Mouse (Mus musculus): Measurements from ENCODE around the gene Nprl2. TPM values are rescaled to one million over a fixed set of nuclear protein-coding genes. Genes with fewer than 3 reads are reported as not detected.
"Not testable (repeated sequence)": the region's sequence is repeated elsewhere in the genome, so short reads cannot be mapped to it uniquely, and the experiment has no call there.

The Nprl2 gene
- polyA plus RNA-seq, 2 experiments, result 37.6 to 52.7 TPM

- Histone ChIP-seq H3K27me3 (ENCODE audit: control insufficient read depth, insufficient read depth, low read length) (no peaks in the 10 kb centered on the region), H3K36me3 (ENCODE audit: control insufficient read depth, insufficient read depth, low read length) (peaks cover 43% of the 10 kb centered on the region), H3K4me3 (replicated peaks; ENCODE audit: low read length) (peak overlapping the region; percentile 75), H3K9me3 (ENCODE audit: control insufficient read depth, low read length) (no peaks in the 10 kb centered on the region), H3K4me1 (ENCODE audit: control insufficient read depth, insufficient read depth, low read length) (peaks cover 27% of the 10 kb centered on the region), H3K27ac (replicated peaks; ENCODE audit: low read depth, low read length) (peak overlapping the region; percentile 75; the same call in 1 of the 2 replicates), H3K9ac (ENCODE audit: low read depth, low read length, severe bottlenecking) (peak overlapping the region; percentile 78), H3K4me2 (replicated peaks; ENCODE audit: low read depth, low read length, severe bottlenecking) (peak overlapping the region; percentile 93)
- ATAC-seq (ENCODE audit: low FRiP score, low read depth) (no peak), DNase-seq (ENCODE audit: low spot score) (no peak)
- 31% methylated on average over 13 of the region's 13 CpGs for WGBS
- TF ChIP-seq POLR2A (IDR thresholded peaks at IDR 0.05; ENCODE audit: borderline replicate concordance, extremely low read depth, insufficient read depth, insufficient read length), result no peak
Observed at GRCm38 (mm10) chr9:107570016-107570415, 28.0 kb downstream of the Nprl2 start.

DNA sequence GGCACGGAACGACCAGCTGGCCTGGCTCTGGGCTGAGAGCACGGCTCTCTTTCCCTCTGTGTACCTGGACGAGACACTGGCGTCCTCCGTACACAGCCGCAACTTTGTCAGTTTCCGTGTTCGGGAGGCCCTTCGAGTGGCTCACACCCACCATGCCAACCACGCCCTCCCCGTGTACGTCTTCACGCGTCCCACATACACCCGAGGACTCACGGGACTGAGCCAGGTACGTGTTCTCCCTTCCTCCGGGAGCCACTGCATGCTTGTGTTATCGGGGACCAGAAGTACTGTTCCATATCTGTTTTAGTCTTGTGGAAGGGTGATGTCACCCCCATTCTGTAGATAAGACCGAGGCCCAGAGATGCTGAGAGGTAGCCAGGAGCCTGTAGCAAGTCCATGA lies 28.8 kb downstream of the Nprl2 start:
- Histone ChIP-seq H3K27ac (replicated peaks; ENCODE audit: low read depth, low read length) (no peak overlapping the region), H3K4me2 (replicated peaks; ENCODE audit: low read depth, low read length, severe bottlenecking) (peak overlapping the region; percentile 93), H3K9ac (ENCODE audit: low read depth, low read length, severe bottlenecking) (no peak overlapping the region; the same call in 1 of the 2 replicates), H3K9me3 (ENCODE audit: control insufficient read depth, low read length) (no peaks in the 10 kb centered on the region), H3K36me3 (ENCODE audit: control insufficient read depth, insufficient read depth, low read length) (peaks cover 37% of the 10 kb centered on the region), H3K4me1 (ENCODE audit: control insufficient read depth, insufficient read depth, low read length) (peaks cover 27% of the 10 kb centered on the region), H3K4me3 (replicated peaks; ENCODE audit: low read length) (peak overlapping the region; percentile 75), H3K27me3 (ENCODE audit: control insufficient read depth, insufficient read depth, low read length) (no peaks in the 10 kb centered on the region)
- DNase-seq (ENCODE audit: low spot score) (no peak), ATAC-seq (ENCODE audit: low FRiP score, low read depth) (no peak)
- TF ChIP-seq POLR2A (IDR thresholded peaks at IDR 0.05; ENCODE audit: borderline replicate concordance, extremely low read depth, insufficient read depth, insufficient read length), result no peak
- WGBS, result 91% methylated on average over 21 of the region's 21 CpGs

DNA sequence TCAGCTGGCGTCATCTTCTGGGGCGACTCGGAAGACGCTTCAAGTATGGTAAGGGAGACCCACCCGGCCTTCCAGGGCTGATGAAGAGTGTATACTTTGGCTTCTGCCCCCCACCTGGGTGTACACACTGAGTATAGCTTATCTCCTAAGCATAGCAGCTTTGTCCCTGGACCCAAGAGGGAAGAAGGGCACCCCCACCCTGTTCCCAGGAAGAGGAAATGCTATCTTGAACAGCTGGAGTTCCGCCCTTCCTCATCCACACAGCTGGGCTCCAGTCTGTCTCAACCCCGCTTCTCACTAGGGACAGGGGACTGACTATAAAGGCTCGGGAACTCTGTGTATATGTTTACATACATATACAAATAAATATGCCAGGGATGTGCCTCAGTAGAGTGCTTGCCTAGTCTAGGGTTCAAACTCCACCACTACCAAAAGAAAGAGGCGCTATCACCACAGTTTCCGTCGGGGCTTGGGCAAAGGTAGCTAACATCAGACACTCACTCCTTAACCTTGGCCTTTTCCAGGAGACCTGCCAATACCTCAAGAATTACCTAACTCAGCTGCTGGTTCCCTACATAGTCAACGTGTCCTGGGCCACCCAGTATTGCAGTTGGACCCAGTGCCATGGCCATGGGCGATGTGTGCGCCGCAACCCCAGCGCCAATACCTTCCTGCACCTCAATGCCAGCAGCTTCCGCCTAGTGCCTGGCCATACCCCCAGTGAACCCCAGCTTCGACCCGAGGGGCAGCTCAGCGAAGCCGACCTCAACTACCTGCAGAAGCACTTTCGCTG lies 29.7 kb downstream of the Nprl2 start:
- no peak overlapping the region for H3K4me3 ChIP-seq (replicated peaks; ENCODE audit: low read length)
- DNase-seq (ENCODE audit: low spot score) (no peak), ATAC-seq (ENCODE audit: low FRiP score, low read depth) (no peak)
- H3K9ac ChIP-seq (ENCODE audit: low read depth, low read length, severe bottlenecking), result no peak overlapping the region; the same call in 1 of the 2 replicates
- peaks cover 37% of the 10 kb centered on the region for H3K36me3 ChIP-seq (ENCODE audit: control insufficient read depth, insufficient read depth, low read length)
- H3K27me3 ChIP-seq (ENCODE audit: control insufficient read depth, insufficient read depth, low read length), result no peaks in the 10 kb centered on the region
- no peak for TF ChIP-seq POLR2A (IDR thresholded peaks at IDR 0.05; ENCODE audit: borderline replicate concordance, extremely low read depth, insufficient read depth, insufficient read length)
- H3K27ac ChIP-seq (replicated peaks; ENCODE audit: low read depth, low read length), result no peak overlapping the region
- H3K9me3 ChIP-seq (ENCODE audit: control insufficient read depth, low read length), result no peaks in the 10 kb centered on the region
- peaks cover 36% of the 10 kb centered on the region for H3K4me1 ChIP-seq (ENCODE audit: control insufficient read depth, insufficient read depth, low read length)
- 0 out of 2 replicates have a peak overlapping the region, but pooled peaks have one; percentile 93 for H3K4me2 ChIP-seq (replicated peaks; ENCODE audit: low read depth, low read length, severe bottlenecking)
- 91% methylated on average over 22 of the region's 22 CpGs for WGBS

DNA sequence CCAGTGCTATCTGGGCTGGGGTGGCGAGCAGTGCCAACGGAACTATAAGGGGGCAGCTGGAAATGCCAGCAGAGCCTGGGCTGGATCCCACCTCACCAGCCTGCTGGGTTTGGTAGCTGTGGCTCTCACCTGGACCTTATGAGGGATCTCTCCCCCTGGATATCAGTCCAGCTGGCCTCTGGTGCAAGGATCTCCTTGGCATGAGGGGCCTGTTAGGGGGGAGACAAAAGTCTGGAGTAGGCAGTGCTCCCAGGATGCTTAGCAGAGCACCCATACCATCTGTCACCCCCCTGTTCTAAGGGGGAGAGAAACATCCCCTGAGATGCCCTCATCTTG lies 30.3 kb downstream of the Nprl2 start:
- Histone ChIP-seq H3K27ac (replicated peaks; ENCODE audit: low read depth, low read length) (no peak overlapping the region), H3K9ac (ENCODE audit: low read depth, low read length, severe bottlenecking) (no peak overlapping the region), H3K9me3 (ENCODE audit: control insufficient read depth, low read length) (no peaks in the 10 kb centered on the region), H3K27me3 (ENCODE audit: control insufficient read depth, insufficient read depth, low read length) (no peaks in the 10 kb centered on the region), H3K4me1 (ENCODE audit: control insufficient read depth, insufficient read depth, low read length) (peaks cover 41% of the 10 kb centered on the region), H3K36me3 (ENCODE audit: control insufficient read depth, insufficient read depth, low read length) (peaks cover 37% of the 10 kb centered on the region), H3K4me3 (replicated peaks; ENCODE audit: low read length) (no peak overlapping the region), H3K4me2 (replicated peaks; ENCODE audit: low read depth, low read length, severe bottlenecking) (no peak overlapping the region)
- 97% methylated on average over 2 of the region's 2 CpGs for WGBS
- ATAC-seq (ENCODE audit: low FRiP score, low read depth), result no peak
- TF ChIP-seq POLR2A (IDR thresholded peaks at IDR 0.05; ENCODE audit: borderline replicate concordance, extremely low read depth, insufficient read depth, insufficient read length), result no peak
- DNase-seq (ENCODE audit: low spot score), result no peak

GRCm38 (mm10) chr9:107573774-107574173 lies 31.7 kb downstream of the Nprl2 start:
- Histone ChIP-seq H3K36me3 (ENCODE audit: control insufficient read depth, insufficient read depth, low read length) (peaks cover 37% of the 10 kb centered on the region), H3K4me1 (ENCODE audit: control insufficient read depth, insufficient read depth, low read length) (peaks cover 38% of the 10 kb centered on the region)
- DNase-seq (ENCODE audit: low spot score); ATAC-seq (ENCODE audit: low FRiP score, low read depth); H3K9ac ChIP-seq (ENCODE audit: low read depth, low read length, severe bottlenecking); H3K4me3 ChIP-seq (replicated peaks; ENCODE audit: low read length); H3K9me3 ChIP-seq (ENCODE audit: control insufficient read depth, low read length); H3K27ac ChIP-seq (replicated peaks; ENCODE audit: low read depth, low read length); H3K27me3 ChIP-seq (ENCODE audit: control insufficient read depth, insufficient read depth, low read length); H3K4me2 ChIP-seq (replicated peaks; ENCODE audit: low read depth, low read length, severe bottlenecking): not testable (repeated sequence)
- 82% methylated on average over 6 of the region's 6 CpGs for WGBS
